In genomic region chr6:48358897-48359296, GRCm38 (mm10) we compare ENCODE assay signal across 17 mouse cellular contexts.
"Had no signal": no experiment of that assay in that cellular context is flagged by ENCODE, and none has a peak within 500 bp of the region (broad histone marks: within the 10 kb centered on the region; RNA-seq: fewer than 3 reads in every experiment).

No protein-coding gene starts in this region.

- H3K27ac ChIP-seq: kidney, postnatal 0 days; layer of hippocampus, adult 2 months; left cerebral cortex, adult 2 months; limb, embryonic 12.5 days; liver, embryonic 13.5 days; lung, embryonic 15.5 days; midbrain, embryonic 15.5 days; neural tube, embryonic 13.5 days; stomach, postnatal 0 days had no signal

- H3K9me3 ChIP-seq: limb, embryonic 12.5 days; liver, embryonic 13.5 days; lung, embryonic 15.5 days; midbrain, embryonic 15.5 days; neural tube, embryonic 13.5 days had no signal

- DNase-seq: kidney, adult 9 months; kidney, postnatal 36 days; liver; liver, embryonic 13.5 days; liver, postnatal 0 days; lung, postnatal 36 days; retina, postnatal 1 day; thymus, postnatal 4 days had no signal

- H3K36me3 ChIP-seq: limb, embryonic 12.5 days; liver, embryonic 13.5 days; lung, embryonic 15.5 days; midbrain, embryonic 15.5 days; neural tube, embryonic 13.5 days had no signal

- ATAC-seq: liver, postnatal 0 days; midbrain, embryonic 15.5 days had no signal

- H3K4me1 ChIP-seq: limb, embryonic 12.5 days; liver, embryonic 13.5 days; lung, embryonic 15.5 days; midbrain, embryonic 15.5 days; neural tube, embryonic 13.5 days had no signal

- H3K4me3 ChIP-seq: layer of hippocampus, adult 2 months; left cerebral cortex, adult 2 months; limb, embryonic 12.5 days; liver, embryonic 13.5 days; lung, embryonic 15.5 days; midbrain, embryonic 15.5 days; neural tube, embryonic 13.5 days had no signal

- H3K27me3 ChIP-seq: limb, embryonic 12.5 days; liver, embryonic 13.5 days; lung, embryonic 15.5 days; midbrain, embryonic 15.5 days; neural tube, embryonic 13.5 days had no signal

- H3K4me2 ChIP-seq: limb, embryonic 12.5 days; liver, embryonic 13.5 days; lung, embryonic 15.5 days; midbrain, embryonic 11.5 days; midbrain, embryonic 15.5 days; neural tube, embryonic 13.5 days had no signal

- H3K9ac ChIP-seq: limb, embryonic 12.5 days; liver, embryonic 13.5 days; liver, postnatal 0 days; lung, embryonic 15.5 days; midbrain, embryonic 15.5 days; neural tube, embryonic 13.5 days had no signal
